Comparison of ENCODE assay signal across 15 mouse cellular contexts in the genomic region with DNA sequence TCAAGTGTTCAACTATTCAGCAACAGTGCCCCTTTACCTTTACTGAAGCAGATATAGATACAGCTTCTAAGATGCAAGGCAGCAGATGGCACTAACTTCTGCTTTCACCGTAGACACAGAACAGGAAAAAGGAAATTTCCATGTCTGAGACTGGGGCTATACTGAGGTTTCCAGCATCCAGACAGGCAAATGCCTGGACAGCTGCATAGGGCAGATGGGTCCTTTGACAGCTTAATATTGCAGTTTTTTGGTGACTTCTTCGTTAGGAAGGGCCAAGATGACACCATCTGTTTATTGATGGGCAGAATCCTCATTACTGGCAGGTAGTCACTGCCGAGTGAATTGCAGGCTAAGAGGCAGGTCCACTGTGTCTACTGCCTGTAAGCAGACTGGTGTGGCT.
DNase-seq lines count a peak whose midpoint lies in the region; ATAC-seq lines count a peak whose summit lies in the region.
"Had no signal": no experiment of that assay in that cellular context is flagged by ENCODE, and none has a peak within 500 bp of the region (broad histone marks: within the 10 kb centered on the region; RNA-seq: fewer than 3 reads in every experiment).

No protein-coding gene starts in this region.

- no peaks in the 10 kb centered on the region for H3K9me3 ChIP-seq in forebrain, embryonic 13.5 days (replicated peaks)
- H3K9me3 ChIP-seq in forebrain, embryonic 11.5 days (ENCODE audit: control insufficient read depth, low read length) = no peaks in the 10 kb centered on the region
- no peaks in the 10 kb centered on the region for H3K9me3 ChIP-seq in neural tube, embryonic 13.5 days
- H3K9me3 ChIP-seq in forebrain, embryonic 15.5 days = no peaks in the 10 kb centered on the region
- H3K9me3 ChIP-seq in embryonic facial prominence, embryonic 10.5 days = no peaks in the 10 kb centered on the region
- H3K9me3 ChIP-seq: embryonic facial prominence, embryonic 12.5 days; limb, embryonic 12.5 days had no signal

- H3K4me2 ChIP-seq in forebrain, embryonic 13.5 days = no peak overlapping the region
- H3K4me2 ChIP-seq in forebrain, embryonic 11.5 days (ENCODE audit: low read depth, low read length, severe bottlenecking) = no peak overlapping the region
- H3K4me2 ChIP-seq in neural tube, embryonic 13.5 days = no peak overlapping the region
- no peak overlapping the region for H3K4me2 ChIP-seq in forebrain, embryonic 15.5 days (replicated peaks)
- H3K4me2 ChIP-seq: embryonic facial prominence, embryonic 12.5 days; limb, embryonic 12.5 days; lung, embryonic 14.5 days had no signal

- 57% methylated on average over 3 of the region's 3 CpGs for WGBS in forebrain, embryonic 13.5 days
- 80% methylated on average over 3 of the region's 3 CpGs for WGBS in forebrain, embryonic 11.5 days
- WGBS in neural tube, embryonic 13.5 days = 49% methylated on average over 3 of the region's 3 CpGs
- 35% methylated on average over 3 of the region's 3 CpGs for WGBS in forebrain, embryonic 15.5 days
- WGBS in embryonic facial prominence, embryonic 10.5 days = 79% methylated on average over 3 of the region's 3 CpGs

- H3K4me3 ChIP-seq in forebrain, embryonic 13.5 days = no peak overlapping the region
- no peak overlapping the region for H3K4me3 ChIP-seq in forebrain, embryonic 11.5 days (ENCODE audit: low read depth, low read length)
- no peak overlapping the region for H3K4me3 ChIP-seq in neural tube, embryonic 13.5 days
- no peak overlapping the region for H3K4me3 ChIP-seq in forebrain, embryonic 15.5 days
- no peak overlapping the region for H3K4me3 ChIP-seq in embryonic facial prominence, embryonic 10.5 days
- H3K4me3 ChIP-seq: embryonic facial prominence, embryonic 12.5 days; limb, embryonic 12.5 days had no signal

- H3K27ac ChIP-seq in forebrain, embryonic 13.5 days = peak overlapping the region; percentile 81
- no peak overlapping the region for H3K27ac ChIP-seq in forebrain, embryonic 11.5 days (ENCODE audit: low read depth, low read length)
- 0 out of 2 replicates have a peak overlapping the region, but pooled peaks have one; percentile 42 for H3K27ac ChIP-seq in neural tube, embryonic 13.5 days (replicated peaks)
- H3K27ac ChIP-seq in forebrain, embryonic 15.5 days (replicated peaks) = peak overlapping the region; percentile 85
- no peak overlapping the region for H3K27ac ChIP-seq in embryonic facial prominence, embryonic 10.5 days (replicated peaks)
- H3K27ac ChIP-seq: embryonic facial prominence, embryonic 12.5 days; kidney, postnatal 0 days; limb, embryonic 12.5 days had no signal

- DNase-seq in forebrain, embryonic 11.5 days (ENCODE audit: low spot score) = no peak
- no peak for DNase-seq in neural tube, embryonic 10.5 days (ENCODE audit: extremely low spot score, low spot score)
- DNase-seq in splenic B cell, adult 2 months (ENCODE audit: low read depth, low spot score) = peak; percentile 60
- DNase-seq in embryonic facial prominence, embryonic 10.5 days (ENCODE audit: low spot score) = no peak
- no peak for DNase-seq in yolk sac, embryonic 10.5 days (ENCODE audit: low spot score)
- DNase-seq: adrenal gland, adult 2 months; heart, postnatal 10 days; lung, embryonic 14.5 days; thymus, postnatal 25 days had no signal

- H3K36me3 ChIP-seq in forebrain, embryonic 13.5 days (ENCODE audit: poor library complexity, severe bottlenecking) = no peaks in the 10 kb centered on the region
- no peaks in the 10 kb centered on the region for H3K36me3 ChIP-seq in forebrain, embryonic 11.5 days (ENCODE audit: control insufficient read depth, insufficient read depth, low read length)
- H3K36me3 ChIP-seq in neural tube, embryonic 13.5 days = no peaks in the 10 kb centered on the region
- no peaks in the 10 kb centered on the region for H3K36me3 ChIP-seq in forebrain, embryonic 15.5 days
- no peaks in the 10 kb centered on the region for H3K36me3 ChIP-seq in splenic B cell, adult 2 months (ENCODE audit: control insufficient read depth, insufficient read depth, low read length, poor library complexity, severe bottlenecking)
- H3K36me3 ChIP-seq in embryonic facial prominence, embryonic 10.5 days (replicated peaks) = no peaks in the 10 kb centered on the region
- H3K36me3 ChIP-seq: embryonic facial prominence, embryonic 12.5 days; limb, embryonic 12.5 days had no signal

- ATAC-seq in forebrain, embryonic 13.5 days = peak; percentile 70
- ATAC-seq in forebrain, embryonic 11.5 days (replicated peaks; ENCODE audit: low FRiP score) = no peak
- no peak for ATAC-seq in neural tube, embryonic 13.5 days (ENCODE audit: low read depth)
- peak; percentile 64 for ATAC-seq in forebrain, embryonic 15.5 days (replicated peaks)

- no peaks in the 10 kb centered on the region for H3K27me3 ChIP-seq in forebrain, embryonic 13.5 days
- H3K27me3 ChIP-seq in forebrain, embryonic 11.5 days (ENCODE audit: control insufficient read depth, insufficient read depth, low read length) = no peaks in the 10 kb centered on the region
- peaks cover 16% of the 10 kb centered on the region for H3K27me3 ChIP-seq in neural tube, embryonic 13.5 days
- H3K27me3 ChIP-seq in forebrain, embryonic 15.5 days = no peaks in the 10 kb centered on the region
- no peaks in the 10 kb centered on the region for H3K27me3 ChIP-seq in splenic B cell, adult 2 months (ENCODE audit: control insufficient read depth, insufficient read depth, low read length, poor library complexity, severe bottlenecking)
- peaks cover 4% of the 10 kb centered on the region; the same call in 1 of the 2 replicates for H3K27me3 ChIP-seq in embryonic facial prominence, embryonic 10.5 days (replicated peaks; ENCODE audit: low read depth, poor library complexity, severe bottlenecking)
- H3K27me3 ChIP-seq: embryonic facial prominence, embryonic 12.5 days; limb, embryonic 12.5 days had no signal

- H3K9ac ChIP-seq in forebrain, embryonic 13.5 days = peak overlapping the region; percentile 10; the same call in 1 of the 2 replicates
- H3K9ac ChIP-seq in forebrain, embryonic 11.5 days (ENCODE audit: low read length) = no peak overlapping the region
- H3K9ac ChIP-seq in neural tube, embryonic 13.5 days = peak overlapping the region; percentile 34; the same call in 1 of the 2 replicates
- peak overlapping the region; percentile 17; the same call in 1 of the 2 replicates for H3K9ac ChIP-seq in forebrain, embryonic 15.5 days (replicated peaks)
- H3K9ac ChIP-seq: embryonic facial prominence, embryonic 12.5 days; limb, embryonic 12.5 days; lung, embryonic 14.5 days had no signal

- H3K4me1 ChIP-seq in forebrain, embryonic 13.5 days = peaks cover 27% of the 10 kb centered on the region
- no peaks in the 10 kb centered on the region for H3K4me1 ChIP-seq in forebrain, embryonic 11.5 days (replicated peaks; ENCODE audit: control insufficient read depth, insufficient read depth, low read length)
- peaks cover 23% of the 10 kb centered on the region; the same call in 1 of the 2 replicates for H3K4me1 ChIP-seq in neural tube, embryonic 13.5 days (replicated peaks)
- H3K4me1 ChIP-seq in forebrain, embryonic 15.5 days = peaks cover 38% of the 10 kb centered on the region
- H3K4me1 ChIP-seq in embryonic facial prominence, embryonic 10.5 days = peaks cover 8% of the 10 kb centered on the region

Comparison
In these comparisons a context has a peak if more than half of its experiments do, and no peak if none do; other contexts are left out.
1. ATAC-seq: peak in forebrain, embryonic 13.5 days (single experiment) and forebrain, embryonic 15.5 days (single experiment); none in forebrain, embryonic 11.5 days (single experiment) and neural tube, embryonic 13.5 days (single experiment).
2. H3K27ac ChIP-seq: peak in forebrain, embryonic 13.5 days (single experiment), neural tube, embryonic 13.5 days (single experiment) and forebrain, embryonic 15.5 days (single experiment); none in forebrain, embryonic 11.5 days (single experiment) and embryonic facial prominence, embryonic 10.5 days (single experiment).